Mouse (Mus musculus) CH12.LX (cell line): ENCODE measurements around the gene AW549877. TPM values are rescaled to one million over a fixed set of nuclear protein-coding genes. Genes with fewer than 3 reads are reported as not detected.

ENCODE experiments used
- DNase-seq: peaks from one replicate; pipeline ENCODE4 v3.0.0-alpha.2; 2013; ENCODE audit errors: extremely low read depth
- H3K27ac ChIP-seq: 2 replicates; pipeline ENCODE4 v1.5.1; 2012; ENCODE audit warnings: low read depth, mild to moderate bottlenecking, control low read depth, moderate library complexity; ENCODE audit not compliant: insufficient read depth
- H3K27me3 ChIP-seq: replicated peaks from 2 replicates; pipeline ENCODE3; 2012; ENCODE audit warnings: inconsistent platforms
- H3K36me3 ChIP-seq, 2 experiments: replicated peaks in 1 of 2; 2 replicates each; pipeline versions ENCODE3 to v1.6.1; 2012; ENCODE audit warnings: inconsistent platforms in 1 of 2, low read length in 1 of 2, mild to moderate bottlenecking in 1 of 2, mixed read lengths in 1 of 2, moderate library complexity in 1 of 2; ENCODE audit not compliant: control insufficient read depth in 1 of 2, insufficient read depth in 1 of 2
- H3K4me1 ChIP-seq, 2 experiments: 2 replicates each; pipeline ENCODE4 v1.6.1; 2012; ENCODE audit warnings: inconsistent platforms in 1 of 2, moderate library complexity in 1 of 2; ENCODE audit not compliant: insufficient read depth in 2 of 2, control insufficient read depth in 1 of 2
- H3K4me2 ChIP-seq: 2 replicates; pipeline ENCODE4 v1.6.1; 2012; ENCODE audit warnings: low read depth, mild to moderate bottlenecking, control low read depth; ENCODE audit not compliant: poor library complexity, insufficient read depth, severe bottlenecking
- H3K4me3 ChIP-seq, 3 experiments: fragments of 150-350 bp in 1 of 3; sonication (generic) in 1 of 3; replicated peaks in 1 of 3; 2 replicates each; pipeline versions ENCODE3 to v1.5.1; 2011 to 2012; ENCODE audit warnings: low read depth in 2 of 3, low read length in 2 of 3, mild to moderate bottlenecking in 2 of 3, moderate library complexity in 2 of 3, control low read depth in 1 of 3, improper control_type of control experiment in 1 of 3, inconsistent platforms in 1 of 3, mixed read lengths in 1 of 3; ENCODE audit not compliant: poor library complexity in 1 of 3
- H3K79me2 ChIP-seq: replicated peaks from 2 replicates; pipeline ENCODE4 v1.6.1; 2012; ENCODE audit warnings: mild to moderate bottlenecking, moderate library complexity; ENCODE audit not compliant: control insufficient read depth, poor library complexity, insufficient read depth, severe bottlenecking; ENCODE audit errors: extremely low read depth
- H3K9ac ChIP-seq: 2 replicates; pipeline ENCODE4 v1.6.1; 2012; ENCODE audit warnings: low read depth, mild to moderate bottlenecking, control low read depth, moderate library complexity; ENCODE audit not compliant: insufficient read depth
- H3K9me3 ChIP-seq: replicated peaks from 2 replicates; pipeline ENCODE3; 2012; ENCODE audit warnings: low read length, inconsistent platforms, mixed read lengths
- BHLHE40 ChIP-seq: IDR thresholded peaks from 2 replicates; pipeline ENCODE4 v1.6.1; 2011; ENCODE audit warnings: mild to moderate bottlenecking, low read depth, low read length, improper control_type of control experiment
- CHD1 ChIP-seq: IDR thresholded peaks from 2 replicates; pipeline ENCODE4 v1.6.1; 2012; ENCODE audit warnings: low read depth, low read length, improper control_type of control experiment, inconsistent platforms
- CHD2 ChIP-seq: IDR thresholded peaks from 2 replicates; pipeline ENCODE4 v1.6.1; 2011; ENCODE audit warnings: low read length, improper control_type of control experiment
- E2F4 ChIP-seq: IDR thresholded peaks from 2 replicates; pipeline ENCODE4 v1.6.1; 2011; ENCODE audit warnings: low read depth, low read length, improper control_type of control experiment; ENCODE audit not compliant: insufficient replicate concordance
- ETS1 ChIP-seq: conservative IDR thresholded peaks from 2 replicates; pipeline ENCODE4 v1.6.1; 2012; ENCODE audit warnings: low read depth, mild to moderate bottlenecking, inconsistent platforms, low read length, improper control_type of control experiment, moderate library complexity
- IRF4 ChIP-seq: IDR thresholded peaks from 2 replicates; pipeline ENCODE4 v1.6.1; 2014; ENCODE audit warnings: low read depth, mild to moderate bottlenecking, inconsistent platforms, low read length, improper control_type of control experiment
- JUN ChIP-seq: IDR thresholded peaks from 2 replicates; pipeline ENCODE4 v1.6.1; 2011; ENCODE audit warnings: low read depth, mild to moderate bottlenecking, low read length, improper control_type of control experiment, moderate library complexity; ENCODE audit not compliant: insufficient read depth
- JUND ChIP-seq: conservative IDR thresholded peaks from 2 replicates; pipeline ENCODE4 v1.6.1; 2011; ENCODE audit warnings: low read depth, low read length, improper control_type of control experiment
- MEF2A ChIP-seq: IDR thresholded peaks from 2 replicates; pipeline ENCODE4 v1.6.1; 2014; ENCODE audit warnings: low read depth, mild to moderate bottlenecking, inconsistent platforms, low read length, improper control_type of control experiment, borderline replicate concordance
- MYC ChIP-seq: IDR thresholded peaks from 2 replicates; pipeline ENCODE4 v1.6.1; 2011; ENCODE audit warnings: low read depth, mild to moderate bottlenecking, improper control_type of control experiment, low read length
- POLR2A ChIP-seq: IDR thresholded peaks from 2 replicates; pipeline ENCODE4 v1.6.1; 2011; ENCODE audit warnings: low read depth, mild to moderate bottlenecking, improper control_type of control experiment, low read length
- RAD21 ChIP-seq: IDR thresholded peaks from 2 replicates; pipeline ENCODE4 v1.6.1; 2011; ENCODE audit warnings: low read depth, mild to moderate bottlenecking, low read length, improper control_type of control experiment, moderate library complexity
- SMC3 ChIP-seq: IDR thresholded peaks from 2 replicates; pipeline ENCODE4 v1.6.1; 2011; ENCODE audit warnings: low read depth, low read length, improper control_type of control experiment
- TBP ChIP-seq: conservative IDR thresholded peaks from 2 replicates; pipeline ENCODE4 v1.6.1; 2011; ENCODE audit warnings: low read depth, low read length, improper control_type of control experiment
- TCF12 ChIP-seq: IDR thresholded peaks from 2 replicates; pipeline ENCODE4 v1.6.1; 2014; ENCODE audit warnings: low read depth, mild to moderate bottlenecking, inconsistent platforms, low read length, improper control_type of control experiment
- UBTF ChIP-seq: IDR thresholded peaks from 2 replicates; pipeline ENCODE4 v1.6.1; 2012; ENCODE audit warnings: low read depth, mild to moderate bottlenecking, inconsistent platforms, low read length, improper control_type of control experiment, moderate library complexity
- USF2 ChIP-seq: conservative IDR thresholded peaks from 2 replicates; pipeline ENCODE4 v1.6.1; 2011; ENCODE audit warnings: low read depth, low read length, improper control_type of control experiment
- ZKSCAN1 ChIP-seq: IDR thresholded peaks from 2 replicates; pipeline ENCODE4 v1.6.1; 2012; ENCODE audit warnings: low read depth, inconsistent platforms, low read length, improper control_type of control experiment, borderline replicate concordance
- ZNF384 ChIP-seq: IDR thresholded peaks from 2 replicates; pipeline ENCODE4 v1.6.1; 2012; ENCODE audit warnings: low read depth, low read length, improper control_type of control experiment, inconsistent platforms
- dilution Hi-C: fragments of 300-500 bp; cut with MboI; formaldehyde crosslinking; loops from 2 replicates; pipeline ENCODE4 v1.14.3; 2020; ENCODE audit warnings: low sequenced_read_pairs; ENCODE audit not compliant: extremely low pct_unique_long_range_greater_than_20kb, extremely low pct_ligation_motif_present
- in situ Hi-C: fragments of 300-500 bp; cut with MboI; formaldehyde crosslinking; loops from 3 replicates; pipeline ENCODE4 v1.14.3; 2019; ENCODE audit warnings: low sequenced_read_pairs, low pct_ligation_motif_present, low pct_unique_long_range_greater_than_20kb, mixed read lengths
- polyA plus RNA-seq: library from polyadenylated mRNA; unstranded; fragments of >175 nt; gene quantifications from 2 replicates; pipeline ENCODE4 v1.2.1, GENCODE M21; 2012; ENCODE audit warnings: low read depth; ENCODE audit not compliant: insufficient read length
- total RNA-seq, 2 experiments: library from RNA; depleted of rRNA; stranded (reverse); fragments of 300-350 nt in 1 of 2; fragments of >200 nt in 1 of 2; gene quantifications; 2 replicates each; pipeline ENCODE4 v1.2.3; 2012 to 2014

The AW549877 gene
- total and polyA plus RNA-seq, 3 experiments = 6.0 to 13.2 (median 11.6) TPM

DNA sequence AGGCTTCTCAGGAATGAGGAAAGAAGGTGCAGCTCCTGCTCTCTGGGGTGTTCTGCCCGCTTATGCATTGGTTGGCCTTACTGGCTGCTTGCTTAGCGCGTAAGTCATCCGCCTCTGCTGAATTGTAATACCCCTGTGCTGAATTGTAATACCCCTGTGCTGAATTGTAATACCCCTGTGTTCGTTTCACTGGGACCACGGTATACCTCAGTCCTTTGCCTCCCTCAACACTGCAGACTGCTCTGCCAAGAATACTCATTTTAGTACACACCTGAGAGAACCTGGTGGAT, 32.8 kb upstream of the AW549877 start:
- TF ChIP-seq MYC = no peak
- TF ChIP-seq CHD1 = no peak
- TF ChIP-seq USF2 = no peak
- no peak for TF ChIP-seq SMC3
- no peak for TF ChIP-seq CHD2
- TF ChIP-seq JUND = no peak
- no peak for TF ChIP-seq ZKSCAN1
- TF ChIP-seq MEF2A = no peak
- TF ChIP-seq TCF12 = no peak
- TF ChIP-seq JUN = no peak
- no peak for TF ChIP-seq UBTF
- in situ Hi-C loops = loop anchor here (25.0 kb wide), 1 partner anchor 1084 kb away; the partner anchor contains the start of genes Card6 and Rpl37

DNA sequence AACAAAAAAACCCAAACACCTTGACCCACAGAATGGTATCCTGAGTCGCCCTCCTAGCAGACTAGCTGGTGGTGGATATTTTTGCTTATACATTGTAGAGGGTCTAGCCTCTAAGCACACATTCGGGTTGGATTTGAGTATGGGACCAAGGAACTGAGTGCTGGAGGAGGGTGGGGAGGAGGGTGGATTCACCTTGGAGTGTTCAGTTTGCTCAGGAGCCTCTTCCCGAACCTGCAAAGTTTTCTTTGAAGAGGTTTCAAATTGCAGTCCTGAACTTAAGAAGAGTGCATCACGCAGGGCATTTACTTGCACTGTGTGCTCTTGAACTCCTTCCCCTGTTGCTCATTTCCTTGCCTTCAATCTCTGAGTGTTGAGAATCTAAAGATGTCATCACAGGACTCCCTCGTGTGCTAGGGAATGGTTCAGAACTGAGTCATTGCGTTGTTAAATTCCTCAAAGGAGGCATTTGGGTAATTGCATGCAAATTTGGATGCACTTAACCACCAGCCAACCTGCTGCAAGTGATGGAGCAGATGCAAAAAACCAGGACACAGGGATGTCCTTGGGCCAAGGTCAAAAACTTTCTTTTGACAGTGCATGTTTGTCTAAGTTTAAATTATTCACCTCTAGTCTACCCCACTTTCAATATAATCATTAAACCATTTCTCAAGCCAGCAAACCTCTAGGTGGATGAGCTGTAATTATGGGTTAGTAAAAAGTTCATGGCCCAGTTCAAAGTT, 32.3 kb upstream of the AW549877 start:
- Histone ChIP-seq H3K36me3 (peaks cover 0 to 12% of the 10 kb centered on the region in 2 experiments), H3K4me3 (peak overlapping the region; percentile 66 to 79 (median 78)), H3K4me1 (peaks cover 0 to 37% of the 10 kb centered on the region in 2 experiments; a peak in 2 of 4 replicates), H3K9ac (peak overlapping the region; percentile 28; the same call in 1 of the 2 replicates), H3K4me2 (peak overlapping the region; percentile 51), H3K79me2 (peaks cover 3% of the 10 kb centered on the region; the same call in 1 of the 2 replicates), H3K27ac (no peak overlapping the region), H3K9me3 (no peaks in the 10 kb centered on the region), H3K27me3 (no peaks in the 10 kb centered on the region)
- dilution Hi-C loops = no loop called here
- TF ChIP-seq ZNF384 = no peak
- TF ChIP-seq JUND = no peak
- no peak for TF ChIP-seq RAD21
- no peak for TF ChIP-seq E2F4
- no peak for TF ChIP-seq IRF4
- no peak for TF ChIP-seq ETS1
- no peak for TF ChIP-seq POLR2A
- no peak for TF ChIP-seq MYC
- TF ChIP-seq BHLHE40 = no peak
- no peak for TF ChIP-seq JUN
- no peak for TF ChIP-seq TBP
- TF ChIP-seq TCF12 = no peak
- peak; percentile 25 for DNase-seq
- in situ Hi-C loops = loop anchor here (25.0 kb wide), 1 partner anchor 1084 kb away; the partner anchor contains the start of genes Card6 and Rpl37

More for the DNA sequence above, 32.8 kb upstream of the AW549877 start:
- H3K79me2 ChIP-seq = peaks cover 3% of the 10 kb centered on the region; the same call in 1 of the 2 replicates
- H3K27ac ChIP-seq = no peak overlapping the region
- H3K4me1 ChIP-seq = peaks cover 0 to 42% of the 10 kb centered on the region in 2 experiments; a peak in 2 of 4 replicates
- DNase-seq = no peak
- H3K9ac ChIP-seq = no peak overlapping the region
- no peaks in the 10 kb centered on the region for H3K27me3 ChIP-seq
- no peak overlapping the region for H3K4me3 ChIP-seq
- dilution Hi-C loops = no loop called here
- H3K36me3 ChIP-seq = peaks cover 0 to 16% of the 10 kb centered on the region in 2 experiments
- no peaks in the 10 kb centered on the region for H3K9me3 ChIP-seq
- no peak overlapping the region for H3K4me2 ChIP-seq
